Mouse (Mus musculus) lung, adult 2 months (tissue): ENCODE measurements around the gene Pip5k1b.

Experiments used
- CTCF ChIP-seq: fragments of 200-500 bp; IDR thresholded peaks from 2 replicates; pipeline ENCODE4 v1.5.1; 2011; ENCODE audit warnings: mild to moderate bottlenecking, low read length, control low read depth; ENCODE audit not compliant: insufficient read depth
- POLR2A ChIP-seq: fragments of 200-500 bp; IDR thresholded peaks from 2 replicates; pipeline ENCODE4 v1.6.1; 2011; ENCODE audit warnings: low read depth, mild to moderate bottlenecking, control low read depth, low read length, borderline replicate concordance; ENCODE audit errors: extremely low read depth

- TF ChIP-seq POLR2A (no peak), CTCF (no peak)
Observed at GRCm38 (mm10) chr19:24453379-24453778, 102.3 kb downstream of the Pip5k1b start.
